Comparison of ENCODE assay signal across 14 mouse cellular contexts in the genomic region with DNA sequence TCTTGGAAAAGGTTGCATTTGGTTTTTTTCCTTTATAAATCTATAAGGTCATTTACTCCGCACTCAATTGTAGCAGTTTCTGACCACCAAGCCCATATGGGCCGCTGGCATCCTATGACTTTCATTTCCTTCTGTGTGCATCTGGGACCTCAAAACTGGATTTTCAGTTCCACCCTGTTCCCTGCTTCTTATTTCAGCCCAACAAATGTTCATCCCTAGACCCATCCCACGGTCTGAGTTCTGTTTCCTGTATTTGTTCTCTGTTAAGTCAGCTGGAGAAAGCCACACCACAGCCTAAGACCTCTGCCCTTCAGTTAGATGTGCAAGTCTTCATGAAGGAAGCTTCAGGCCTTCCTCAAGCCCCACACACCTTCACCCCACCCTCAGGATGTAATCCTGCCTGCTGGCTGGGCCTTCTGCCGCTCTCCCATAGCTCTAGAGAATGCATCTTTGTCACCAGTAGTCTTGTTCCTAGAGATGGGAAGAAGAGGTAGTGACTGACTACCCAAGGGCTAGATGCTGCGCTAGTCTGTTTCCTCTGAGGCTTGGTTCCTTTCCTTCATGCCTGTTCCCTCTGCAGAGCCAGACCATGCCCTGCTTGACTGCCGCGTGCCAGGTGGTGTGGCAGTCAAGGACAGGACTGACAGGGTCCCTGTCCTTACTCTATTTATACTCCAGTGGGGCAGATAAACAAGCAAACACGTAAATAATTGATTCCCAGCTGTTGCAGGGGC. TPM values are rescaled to one million over a fixed set of nuclear protein-coding genes. Genes with fewer than 3 reads are reported as not detected.
A peak's percentile ranks its signal among the peaks of the same experiment; 100 is the strongest.
DNase-seq lines count a peak whose midpoint lies in the region; TF ChIP-seq lines count a peak whose summit lies in the region.
"Had no signal": no experiment of that assay in that cellular context is flagged by ENCODE, and none has a peak within 500 bp of the region (broad histone marks: within the 10 kb centered on the region; RNA-seq: fewer than 3 reads in every experiment).

No protein-coding gene starts in this region.

- H3K27ac ChIP-seq in layer of hippocampus, adult 2 months, result peak overlapping the region; percentile 62; the same call in 1 of the 2 replicates
- 0 out of 2 replicates have a peak overlapping the region, but pooled peaks have one; percentile 29 for H3K27ac ChIP-seq in brown adipose tissue, adult 24 weeks (replicated peaks; ENCODE audit: low read depth, low read length)
- H3K27ac ChIP-seq: limb, embryonic 12.5 days; lung, embryonic 15.5 days had no signal

- no peaks in the 10 kb centered on the region for H3K9me3 ChIP-seq in megakaryocyte, embryonic 14.5 days
- H3K9me3 ChIP-seq: limb, embryonic 12.5 days; lung, embryonic 15.5 days had no signal

- H3K4me3 ChIP-seq in layer of hippocampus, adult 2 months, result no peak overlapping the region
- no peak overlapping the region for H3K4me3 ChIP-seq in brown adipose tissue, adult 24 weeks (ENCODE audit: insufficient read depth, low read depth, low read length)
- peak overlapping the region; percentile 3 for H3K4me3 ChIP-seq in megakaryocyte, embryonic 14.5 days (replicated peaks)
- H3K4me3 ChIP-seq: limb, embryonic 12.5 days; lung, embryonic 15.5 days had no signal

- intact Hi-C loops in heart, postnatal 25 days (cut with DNase I), result no loop called here

- no peak for TF ChIP-seq CTCF in layer of hippocampus, adult 2 months (conservative IDR thresholded peaks at IDR 0.05)

- peak; percentile 95 for DNase-seq in heart, adult 11 months
- no peak for DNase-seq in heart, postnatal 25 days (ENCODE audit: low spot score)
- no peak for DNase-seq in layer of hippocampus, adult 2 months (ENCODE audit: low spot score in 2 of 2)
- DNase-seq in layer of hippocampus, postnatal 25 days (ENCODE audit: extremely low spot score in 1 of 2, low spot score in 1 of 2), result no peak
- no peak for DNase-seq in layer of hippocampus, adult 9-11 months
- DNase-seq in embryo, embryonic 10 days (ENCODE audit: low spot score), result no peak
- DNase-seq: adrenal gland, adult 2 months; cerebellum, adult 11 months; embryo, embryonic 11 days; gastrocnemius, postnatal 10 days had no signal

- no peaks in the 10 kb centered on the region for H3K36me3 ChIP-seq in megakaryocyte, embryonic 14.5 days (replicated peaks; ENCODE audit: low read length)
- H3K36me3 ChIP-seq: limb, embryonic 12.5 days; lung, embryonic 15.5 days had no signal

- H3K4me1 ChIP-seq in brown adipose tissue, adult 24 weeks (ENCODE audit: control insufficient read depth, insufficient read depth, insufficient read length, low read length), result peaks cover 22% of the 10 kb centered on the region
- H3K4me1 ChIP-seq in megakaryocyte, embryonic 14.5 days, result peaks cover 64% of the 10 kb centered on the region

- peaks cover 66% of the 10 kb centered on the region for H3K27me3 ChIP-seq in megakaryocyte, embryonic 14.5 days (replicated peaks)
- H3K27me3 ChIP-seq: limb, embryonic 12.5 days; lung, embryonic 15.5 days had no signal

RNA-seq across cellular contexts. Expression of a gene that starts 11.3 kb away (rescaled TPM):
- total RNA-seq in heart, postnatal 25 days (2021), result 10 to 100 TPM; 40.8 to 56.7 TPM
- total RNA-seq in layer of hippocampus, adult 2 months (2021), result 100 to 1,000 TPM; 160 to 176 TPM
- total RNA-seq in layer of hippocampus, postnatal 25 days (2021), result 100 to 1,000 TPM; 137 to 156 TPM
- polyA plus RNA-seq in brown adipose tissue, adult 24 weeks (2012; ENCODE audit: insufficient read depth, insufficient read length, missing spikeins), result 35.6 and 57.0 TPM in 2 replicates
- polyA plus RNA-seq in megakaryocyte, embryonic 14.5 days (2012; ENCODE audit: insufficient read depth, low replicate concordance), result 24.6 and 49.2 TPM in 2 replicates

RNA-seq across cellular contexts. Expression of a gene that starts 11.6 kb away (rescaled TPM):
- total RNA-seq in heart, postnatal 25 days (2021), result 10 to 100 TPM; 22.7 to 24.7 TPM
- total RNA-seq in layer of hippocampus, adult 2 months (2021), result 100 to 1,000 TPM; 104 to 111 TPM
- 100 to 1,000 TPM in 1 of 2 experiments, 10 to 100 TPM in 1; 87.4 to 109 TPM for total RNA-seq in layer of hippocampus, postnatal 25 days (2021)
- 41.2 and 41.5 TPM in 2 replicates for polyA plus RNA-seq in brown adipose tissue, adult 24 weeks (2012; ENCODE audit: insufficient read depth, insufficient read length, missing spikeins)
- 9.9 TPM in 1 of 2 replicates, not detected in the other for polyA plus RNA-seq in megakaryocyte, embryonic 14.5 days (2012; ENCODE audit: insufficient read depth, low replicate concordance)

RNA-seq across cellular contexts. Expression of a gene that starts 51.8 kb away (rescaled TPM):
- 1 to 10 TPM; 2.5 to 3.7 TPM for total RNA-seq in heart, postnatal 25 days (2021)
- 10 to 100 TPM; 24.4 to 28.8 TPM for total RNA-seq in layer of hippocampus, adult 2 months (2021)
- total RNA-seq in layer of hippocampus, postnatal 25 days (2021), result 10 to 100 TPM; 19.4 to 23.5 TPM
- 0.96 and 4.1 TPM in 2 replicates for polyA plus RNA-seq in brown adipose tissue, adult 24 weeks (2012; ENCODE audit: insufficient read depth, insufficient read length, missing spikeins)
- 4.6 and 11.1 TPM in 2 replicates for polyA plus RNA-seq in megakaryocyte, embryonic 14.5 days (2012; ENCODE audit: insufficient read depth, low replicate concordance)

Comparison
In these comparisons a context has a peak if more than half of its experiments do, and no peak if none do; other contexts are left out.
1. RNA of a gene that starts 51.8 kb away (total RNA-seq): 24.4 to 28.8 TPM in layer of hippocampus, adult 2 months and 19.4 to 23.5 TPM in layer of hippocampus, postnatal 25 days; 2.5 to 3.7 TPM in heart, postnatal 25 days; every median in the first group is over 4 times any median in the second.